Mouse (Mus musculus): ENCODE measurements at regions not wholly inside any gene's neighbourhood (a gene's known extent, or its start where the extent isn't known, plus 50 kb on each side); places are given as distances from the start of the nearest gene placed in this dataset.

DNA sequence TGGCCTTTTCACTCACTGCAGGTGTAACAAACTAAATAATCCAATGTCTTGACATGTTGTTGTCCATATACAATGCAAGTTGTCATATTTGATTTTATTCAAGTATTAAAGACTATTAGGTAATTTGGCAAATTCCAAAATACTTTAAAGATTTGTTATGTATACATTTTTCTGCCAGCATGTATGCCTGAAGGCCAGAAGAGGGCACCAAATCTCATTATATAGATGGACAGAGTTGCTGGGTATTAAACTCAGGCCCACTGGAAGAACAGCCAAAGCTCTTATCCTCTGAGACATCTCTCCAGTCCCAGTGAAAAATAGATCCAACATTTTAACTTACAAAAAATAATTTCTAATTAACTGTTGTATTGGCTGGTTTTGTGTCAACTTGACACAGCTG is 80.5 kb upstream of the Cenpq start:
- 0 out of 2 replicates have a peak, but pooled peaks have one; percentile 2 for TF ChIP-seq CTCF (IDR thresholded peaks at IDR 0.05)
- no peak for TF ChIP-seq POLR2A (IDR thresholded peaks at IDR 0.05; ENCODE audit: insufficient read depth, low read depth, low read length)
